Mouse (Mus musculus) embryonic facial prominence, embryonic 12.5 days (tissue): ENCODE measurements around the gene Trak1. TPM values are rescaled to one million over a fixed set of nuclear protein-coding genes. Genes with fewer than 3 reads are reported as not detected.

Experiments used
- ATAC-seq: fragments of 200-750 bp; cut with Nextera tagmentation; 2 replicates; pipeline ENCODE4 v1.8.0; 2017; ENCODE audit not compliant: insufficient number of reproducible peaks, insufficient read depth, low FRiP score, low TSS enrichment
- H3K27ac ChIP-seq: fragments of 300-500 bp; sonication (generic); 2 replicates; pipeline ENCODE4 v1.5.1; 2016; ENCODE audit warnings: mild to moderate bottlenecking
- H3K27me3 ChIP-seq: fragments of 300-500 bp; sonication (generic); 2 replicates; pipeline ENCODE4 v1.6.1; 2016; ENCODE audit warnings: mild to moderate bottlenecking, moderate library complexity
- H3K36me3 ChIP-seq: fragments of 300-500 bp; sonication (generic); 2 replicates; pipeline ENCODE4 v1.6.1; 2016; ENCODE audit warnings: mild to moderate bottlenecking
- H3K4me1 ChIP-seq: fragments of 300-500 bp; sonication (generic); 2 replicates; pipeline ENCODE4 v1.6.1; 2016
- H3K4me2 ChIP-seq: fragments of 300-500 bp; sonication (generic); replicated peaks from 2 replicates; pipeline ENCODE4 v1.6.1; 2016; ENCODE audit warnings: mild to moderate bottlenecking, moderate library complexity
- H3K4me3 ChIP-seq: fragments of 300-500 bp; sonication (generic); 2 replicates; pipeline ENCODE4 v1.5.1; 2016; ENCODE audit warnings: mild to moderate bottlenecking
- H3K9ac ChIP-seq: fragments of 300-500 bp; sonication (generic); 2 replicates; pipeline ENCODE4 v1.6.1; 2016; ENCODE audit warnings: mild to moderate bottlenecking, moderate library complexity
- H3K9me3 ChIP-seq: fragments of 300-500 bp; sonication (generic); 2 replicates; pipeline ENCODE4 v1.6.1; 2016; ENCODE audit warnings: mild to moderate bottlenecking, moderate library complexity
- WGBS: fragments of 180-500 bp; shearing (Covaris S2); methylation state at CpG from one replicate; pipeline ENCODE4 v1.1.7; 2016; 5-methylcytosine and 5-hydroxymethylcytosine counted together
- polyA plus RNA-seq: library from polyadenylated mRNA; unstranded; fragments of >200 nt; fragmentation: Nextera tagmentation; extraction: Ambion mirVana; gene quantifications from 2 replicates; pipeline ENCODE4 v1.2.1, GENCODE M21; 2016

The Trak1 gene
- polyA plus RNA-seq: 20.0 and 20.7 TPM in 2 replicates

GRCm38 (mm10) chr9:121297171-121298064 lies at the start of gene Trak1:
TSS of gene Trak1 (plus strand) at chr9:121297502.
- peaks cover 26% of the 10 kb centered on the region for H3K4me1 ChIP-seq
- WGBS: under 1% methylated on average over 85 of the region's 116 CpGs

GRCm38 (mm10) chr9:121247956-121248775 lies 49.1 kb upstream of the Trak1 start:
- Histone ChIP-seq H3K27ac (no peak overlapping the region), H3K4me3 (no peak overlapping the region), H3K36me3 (no peaks in the 10 kb centered on the region), H3K9me3 (no peaks in the 10 kb centered on the region), H3K4me1 (no peaks in the 10 kb centered on the region), H3K4me2 (no peak overlapping the region), H3K9ac (no peak overlapping the region), H3K27me3 (no peaks in the 10 kb centered on the region)
- peak; percentile 64; the same call in 1 of the 2 replicates for ATAC-seq
- WGBS: 63% methylated on average over 12 of the region's 12 CpGs

More at GRCm38 (mm10) chr9:121297171-121298064, at the start of gene Trak1:
- Histone ChIP-seq H3K4me3 (peak within 1 kb of the TSS; percentile 82), H3K9ac (peak within 1 kb of the TSS; percentile 91), H3K36me3 (no peaks in the 10 kb centered on the region), H3K4me2 (peak within 1 kb of the TSS; percentile 69), H3K27me3 (peaks cover 8% of the 10 kb centered on the region; the same call in 1 of the 2 replicates), H3K9me3 (no peaks in the 10 kb centered on the region), H3K27ac (peak within 1 kb of the TSS; percentile 51; the same call in 1 of the 2 replicates)
- peak; percentile 70; the same call in 1 of the 2 replicates for ATAC-seq

GRCm38 (mm10) chr9:121249805-121250204 lies 47.5 kb upstream of the Trak1 start:
- 44% methylated on average over 14 of the region's 14 CpGs for WGBS
- no peak for ATAC-seq
- H3K27me3 ChIP-seq: no peaks in the 10 kb centered on the region

GRCm38 (mm10) chr9:121250854-121251253 lies 46.4 kb upstream of the Trak1 start:
- no peak overlapping the region for H3K9ac ChIP-seq
- H3K4me1 ChIP-seq: no peaks in the 10 kb centered on the region
- H3K4me3 ChIP-seq: no peak overlapping the region
- ATAC-seq: no peak
- no peak overlapping the region for H3K4me2 ChIP-seq
- H3K27me3 ChIP-seq: no peaks in the 10 kb centered on the region
- H3K27ac ChIP-seq: no peak overlapping the region
- no peaks in the 10 kb centered on the region; the same call in 1 of the 2 replicates for H3K36me3 ChIP-seq
- H3K9me3 ChIP-seq: no peaks in the 10 kb centered on the region
- WGBS: 92% methylated on average over 11 of the region's 11 CpGs

More at GRCm38 (mm10) chr9:121249805-121250204, 47.5 kb upstream of the Trak1 start:
- Histone ChIP-seq H3K9ac (no peak overlapping the region), H3K36me3 (no peaks in the 10 kb centered on the region; the same call in 1 of the 2 replicates), H3K27ac (no peak overlapping the region), H3K4me3 (no peak overlapping the region), H3K4me2 (no peak overlapping the region), H3K4me1 (no peaks in the 10 kb centered on the region), H3K9me3 (no peaks in the 10 kb centered on the region)

DNA sequence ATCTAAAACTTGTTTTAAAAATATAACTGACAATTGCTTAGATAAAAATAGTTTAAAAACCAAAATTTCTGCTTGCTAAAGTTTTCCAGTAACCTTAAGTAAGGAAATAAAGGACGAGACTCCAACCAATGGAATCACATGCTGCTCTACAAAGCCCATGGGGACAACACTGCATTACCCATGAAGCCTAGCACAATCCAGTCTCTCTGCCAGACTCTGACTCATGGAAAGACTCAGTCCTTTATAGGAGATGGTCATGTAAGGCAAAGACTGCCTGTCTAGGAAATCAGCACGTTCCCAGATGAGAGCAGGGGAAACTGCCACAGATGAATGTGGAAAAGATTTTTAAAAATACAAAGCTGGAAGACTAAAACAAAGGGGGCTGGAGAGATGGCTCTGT lies 43.3 kb upstream of the Trak1 start:
- no peak overlapping the region for H3K4me2 ChIP-seq
- no peak overlapping the region for H3K9ac ChIP-seq
- WGBS: 87% methylated on average over 2 of the region's 2 CpGs
- ATAC-seq: no peak
- H3K27ac ChIP-seq: no peak overlapping the region
- no peaks in the 10 kb centered on the region for H3K27me3 ChIP-seq
- H3K4me3 ChIP-seq: no peak overlapping the region
- no peaks in the 10 kb centered on the region for H3K4me1 ChIP-seq
- H3K9me3 ChIP-seq: no peaks in the 10 kb centered on the region
- peaks cover 6% of the 10 kb centered on the region; the same call in 1 of the 2 replicates for H3K36me3 ChIP-seq

GRCm38 (mm10) chr9:121254761-121255160 lies 42.5 kb upstream of the Trak1 start:
- Histone ChIP-seq H3K9ac (no peak overlapping the region), H3K9me3 (no peaks in the 10 kb centered on the region), H3K27ac (no peak overlapping the region), H3K4me2 (no peak overlapping the region), H3K4me1 (no peaks in the 10 kb centered on the region), H3K4me3 (no peak overlapping the region), H3K27me3 (no peaks in the 10 kb centered on the region), H3K36me3 (peaks cover 6% of the 10 kb centered on the region; the same call in 1 of the 2 replicates)
- ATAC-seq: no peak
- WGBS: 92% methylated on average over 13 of the region's 13 CpGs

- Histone ChIP-seq H3K4me2 (no peak overlapping the region), H3K9me3 (no peaks in the 10 kb centered on the region), H3K27ac (no peak overlapping the region), H3K36me3 (peaks cover 6% of the 10 kb centered on the region; the same call in 1 of the 2 replicates), H3K9ac (no peak overlapping the region), H3K4me3 (no peak overlapping the region), H3K4me1 (no peaks in the 10 kb centered on the region), H3K27me3 (no peaks in the 10 kb centered on the region)
- 77% methylated on average over 9 of the region's 9 CpGs for WGBS
- no peak for ATAC-seq
These were observed 40.2 kb upstream of the Trak1 start for GRCm38 (mm10) chr9:121257106-121257505.

GRCm38 (mm10) chr9:121265307-121265706 lies 32.0 kb upstream of the Trak1 start:
- Histone ChIP-seq H3K4me2 (no peak overlapping the region), H3K9me3 (no peaks in the 10 kb centered on the region), H3K4me3 (no peak overlapping the region), H3K36me3 (no peaks in the 10 kb centered on the region), H3K4me1 (no peaks in the 10 kb centered on the region), H3K9ac (no peak overlapping the region), H3K27ac (no peak overlapping the region), H3K27me3 (no peaks in the 10 kb centered on the region)
- WGBS: 81% methylated on average over 10 of the region's 10 CpGs
- no peak for ATAC-seq

DNA sequence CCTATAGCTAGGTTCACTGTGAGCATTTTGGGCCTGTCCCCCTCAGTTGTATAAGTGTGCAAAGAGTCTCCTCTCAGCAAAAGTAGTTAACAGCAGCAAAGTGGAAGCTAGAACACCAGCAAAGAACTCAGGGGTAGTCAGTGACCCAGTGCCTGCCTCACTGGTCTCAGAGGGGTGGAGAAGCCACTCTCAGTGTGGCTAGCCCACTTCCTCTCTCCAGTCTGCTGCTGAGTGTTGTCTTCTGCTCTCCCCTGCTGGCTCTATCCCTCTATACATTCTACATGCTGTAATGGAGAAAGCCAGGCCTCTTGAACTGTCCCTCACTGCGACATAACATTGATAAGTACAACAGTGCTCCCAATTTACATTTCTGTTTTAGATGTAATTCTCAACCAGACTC lies 26.2 kb upstream of the Trak1 start:
- Histone ChIP-seq H3K27me3 (no peaks in the 10 kb centered on the region), H3K27ac (no peak overlapping the region), H3K9ac (no peak overlapping the region), H3K36me3 (no peaks in the 10 kb centered on the region), H3K9me3 (no peaks in the 10 kb centered on the region), H3K4me2 (no peak overlapping the region), H3K4me3 (no peak overlapping the region), H3K4me1 (no peaks in the 10 kb centered on the region; the same call in 1 of the 2 replicates)
- no peak for ATAC-seq
- 83% methylated on average over 1 of the region's 1 CpGs for WGBS

DNA sequence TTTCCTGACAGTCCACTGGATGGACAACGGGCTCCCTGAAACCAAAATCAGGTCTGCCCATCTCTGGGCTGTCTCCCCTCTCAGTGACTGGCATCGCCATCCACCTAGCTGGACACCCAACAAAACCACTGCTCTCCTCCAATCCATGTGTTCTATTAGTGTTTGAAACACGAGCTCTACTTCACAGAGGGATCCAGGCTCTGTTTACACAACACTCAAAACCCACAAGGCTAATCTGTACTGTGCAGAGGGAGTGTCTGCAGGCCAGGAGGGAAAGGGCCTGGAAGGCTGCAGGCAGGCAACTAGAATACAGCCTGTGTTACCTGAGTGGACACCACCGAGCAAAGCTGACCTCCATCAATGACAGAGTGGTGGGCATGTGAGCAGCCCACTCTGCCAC lies 25.7 kb upstream of the Trak1 start:
- Histone ChIP-seq H3K9me3 (no peaks in the 10 kb centered on the region), H3K27ac (no peak overlapping the region), H3K4me2 (no peak overlapping the region), H3K4me3 (no peak overlapping the region), H3K36me3 (no peaks in the 10 kb centered on the region), H3K9ac (no peak overlapping the region), H3K27me3 (no peaks in the 10 kb centered on the region), H3K4me1 (peaks cover 2% of the 10 kb centered on the region; the same call in 1 of the 2 replicates)
- 64% methylated on average over 4 of the region's 4 CpGs for WGBS
- ATAC-seq: no peak

DNA sequence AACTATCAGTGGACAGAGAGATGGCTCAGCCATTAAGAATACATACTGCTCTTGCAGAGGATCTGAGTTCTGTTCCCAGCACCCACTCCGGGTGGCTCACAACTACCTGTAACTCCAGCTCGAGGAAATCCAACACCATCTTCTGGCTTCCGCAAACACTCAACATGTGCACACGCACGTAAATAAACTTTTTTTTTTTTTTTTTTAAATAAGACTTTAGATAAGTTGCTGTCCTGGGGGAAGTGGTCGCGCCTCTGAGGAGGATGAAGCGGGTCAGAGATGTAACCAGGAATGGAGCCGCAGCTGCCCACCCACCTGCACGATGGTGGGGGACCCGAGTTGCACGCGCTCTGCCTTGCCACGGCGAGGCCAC lies 20.6 kb upstream of the Trak1 start:
- H3K27me3 ChIP-seq: no peaks in the 10 kb centered on the region
- H3K9ac ChIP-seq: peak overlapping the region; percentile 62
- ATAC-seq: peak; percentile 0; the same call in 1 of the 2 replicates
- WGBS: 14% methylated on average over 15 of the region's 15 CpGs
- H3K27ac ChIP-seq: no peak overlapping the region
- H3K4me1 ChIP-seq: peaks cover 9% of the 10 kb centered on the region; the same call in 1 of the 2 replicates
- H3K9me3 ChIP-seq: no peaks in the 10 kb centered on the region
- H3K4me3 ChIP-seq: peak overlapping the region; percentile 64
- peak overlapping the region; percentile 77 for H3K4me2 ChIP-seq
- no peaks in the 10 kb centered on the region; the same call in 1 of the 2 replicates for H3K36me3 ChIP-seq
